41 mouse cellular contexts compared by ENCODE assay signal in the genomic region with DNA sequence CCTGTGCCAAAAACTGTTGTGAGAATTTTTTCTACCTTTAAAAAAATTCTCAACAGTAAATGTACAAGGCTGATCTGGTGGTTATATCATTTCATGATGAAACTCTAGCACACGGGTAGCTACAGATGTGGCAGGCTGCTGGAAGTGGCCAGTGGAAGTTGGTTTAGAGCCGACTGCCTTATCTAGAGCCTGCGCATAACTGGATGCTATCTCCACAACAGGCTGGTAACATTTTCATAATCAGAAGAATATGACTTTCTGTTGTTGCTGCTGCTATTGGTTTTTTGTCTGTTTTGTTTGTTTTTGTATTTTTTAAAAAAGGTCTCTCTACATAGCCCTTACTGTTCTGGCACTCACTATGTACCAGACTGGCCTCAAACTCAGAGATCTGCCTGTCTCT. TPM values are rescaled to one million over a fixed set of nuclear protein-coding genes. Genes with fewer than 3 reads are reported as not detected.
"Had no signal": no experiment of that assay in that cellular context is flagged by ENCODE, and none has a peak within 500 bp of the region (broad histone marks: within the 10 kb centered on the region; RNA-seq: fewer than 3 reads in every experiment).

No protein-coding gene starts in this region.

- H3K36me3 ChIP-seq: midbrain, embryonic 15.5 days had no signal

- H3K9me3 ChIP-seq: limb, embryonic 12.5 days; limb, embryonic 15.5 days; liver, embryonic 12.5 days; liver, embryonic 13.5 days; liver, embryonic 15.5 days; lung, embryonic 15.5 days; megakaryocyte, embryonic 14.5 days; midbrain, embryonic 10.5 days; midbrain, embryonic 12.5 days; midbrain, embryonic 13.5 days; midbrain, embryonic 15.5 days; neural tube, embryonic 12.5 days had no signal

- H3K9ac ChIP-seq: liver, embryonic 12.5 days; liver, embryonic 14.5 days; midbrain, embryonic 12.5 days; neural tube, embryonic 12.5 days had no signal

- ATAC-seq: liver, embryonic 12.5 days; liver, postnatal 0 days; lung, postnatal 0 days; midbrain, embryonic 13.5 days; midbrain, embryonic 15.5 days; midbrain, embryonic 16.5 days had no signal

- H3K27ac ChIP-seq: left cerebral cortex, adult 2 months; limb, embryonic 12.5 days; limb, embryonic 15.5 days; liver, embryonic 12.5 days; liver, embryonic 13.5 days; liver, embryonic 14.5 days; liver, embryonic 15.5 days; lung, embryonic 15.5 days; macrophage; midbrain, embryonic 10.5 days; midbrain, embryonic 12.5 days; midbrain, embryonic 13.5 days; midbrain, embryonic 15.5 days; neural tube, embryonic 12.5 days had no signal

- H3K4me3 ChIP-seq: left cerebral cortex, adult 2 months; liver, embryonic 12.5 days; midbrain, embryonic 12.5 days had no signal

- DNase-seq: left cerebral cortex, postnatal 4 days; liver; liver, embryonic 13.5 days; liver, postnatal 0 days; lung, adult 18-20 months; lung, adult 2 months; lung, embryonic 14.5 days; lung, postnatal 10 days; lung, postnatal 14 days; lung, postnatal 36 days; lung, postnatal 4 days; midbrain, embryonic 14.5 days had no signal

- H3K27me3 ChIP-seq: limb, embryonic 15.5 days; lung, embryonic 15.5 days; neural tube, embryonic 12.5 days had no signal

- H3K4me2 ChIP-seq: limb, embryonic 15.5 days; midbrain, embryonic 11.5 days had no signal

RNA-seq across cellular contexts. Expression of a gene that starts 30.3 kb away (rescaled TPM):
- total RNA-seq: megakaryocyte progenitor cell, adult 5-6 weeks; megakaryocyte, adult 5-6 weeks; monocyte, adult 5-6 weeks had no signal
- polyA plus RNA-seq: liver, adult 2 months; liver, postnatal 0 days; macrophage; midbrain, embryonic 10.5 days; midbrain, embryonic 11.5 days had no signal

RNA-seq across cellular contexts. Expression of a gene that starts 35.5 kb away (rescaled TPM):
- total RNA-seq: left cerebral cortex, adult 8-10 months; left cerebral cortex, postnatal 25 days; left cerebral cortex, postnatal 36 days; liver, adult 2 months; megakaryocyte progenitor cell, adult 5-6 weeks; megakaryocyte, adult 5-6 weeks; midbrain, postnatal 0 days; monocyte, adult 5-6 weeks had no signal
- polyA plus RNA-seq: limb, embryonic 14.5 days; limb, embryonic 15.5 days; liver, adult 2 months; liver, embryonic 15.5 days; liver, embryonic 16.5 days; liver, postnatal 0 days; lung, adult 2 months; lung, embryonic 14.5 days; lung, embryonic 15.5 days; lung, embryonic 16.5 days; lung, postnatal 0 days; macrophage; midbrain, embryonic 10.5 days; midbrain, embryonic 14.5 days; midbrain, embryonic 15.5 days; midbrain, embryonic 16.5 days; midbrain, postnatal 0 days; myocyte had no signal
